Mouse (Mus musculus): ENCODE measurements around the gene Gatd1. TPM values are rescaled to one million over a fixed set of nuclear protein-coding genes. Genes with fewer than 3 reads are reported as not detected.

Gene Gatd1
- polyA plus RNA-seq, 1 experiment, result 48.4 TPM

GRCm38 (mm10) chr7:141431434-141432185 is 17.7 kb upstream of the Gatd1 start:
- H3K36me3 ChIP-seq (ENCODE audit: control insufficient read depth, insufficient read depth, low read length), result peaks cover 38% of the 10 kb centered on the region
- H3K27me3 ChIP-seq (ENCODE audit: control insufficient read depth, insufficient read depth, low read length), result no peaks in the 10 kb centered on the region
- TF ChIP-seq POLR2A (IDR thresholded peaks at IDR 0.05; ENCODE audit: low read depth, low read length) (no peak), CTCF (IDR thresholded peaks at IDR 0.05; ENCODE audit: extremely low read depth, insufficient read length, insufficient replicate concordance, low read depth, low read length) (no peak)
- no peak overlapping the region for H3K4me3 ChIP-seq (ENCODE audit: low read depth, low read length)
- H3K27ac ChIP-seq (ENCODE audit: insufficient read depth, low read depth, low read length), result no peak overlapping the region
- H3K4me1 ChIP-seq (ENCODE audit: control insufficient read depth, insufficient read depth, insufficient read length, low read length), result peaks cover 35% of the 10 kb centered on the region
- 94% methylated on average over 19 of the region's 19 CpGs for WGBS

DNA sequence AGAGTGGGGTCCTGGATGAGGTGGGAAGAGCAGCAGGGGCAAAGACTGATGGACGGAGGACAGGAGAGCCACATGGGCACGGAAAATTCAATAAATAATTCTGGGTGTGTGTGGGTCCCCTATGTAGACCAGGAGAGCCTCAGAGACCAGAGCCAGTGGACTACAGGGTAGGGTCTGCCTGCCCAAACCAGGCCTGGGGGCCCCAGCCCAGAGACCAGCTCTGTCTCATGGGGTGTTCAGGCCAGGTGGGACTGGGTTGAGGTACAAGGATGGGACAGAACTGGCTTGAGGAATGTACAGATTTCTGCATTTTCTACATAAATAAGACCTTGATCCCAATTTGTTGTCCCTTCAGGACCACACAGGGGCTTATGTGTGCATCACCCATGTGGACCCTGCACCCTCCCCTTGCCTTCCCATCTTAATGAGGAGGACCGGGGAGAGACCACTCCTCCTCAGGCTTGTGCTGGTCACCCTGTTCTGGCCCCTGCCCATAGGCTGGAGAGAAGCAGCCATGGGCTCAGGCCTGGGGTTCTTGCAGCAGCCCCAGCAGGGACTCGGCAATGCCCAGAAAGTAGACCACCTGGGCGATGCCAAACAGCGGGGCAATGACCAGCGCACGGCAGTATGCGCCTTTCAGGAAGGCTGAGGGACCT is 16.8 kb upstream of the Gatd1 start:
- no peak overlapping the region for H3K27ac ChIP-seq (ENCODE audit: insufficient read depth, low read depth, low read length)
- H3K4me3 ChIP-seq (ENCODE audit: low read depth, low read length), result no peak overlapping the region
- H3K4me1 ChIP-seq (ENCODE audit: control insufficient read depth, insufficient read depth, insufficient read length, low read length), result peaks cover 27% of the 10 kb centered on the region
- peaks cover 38% of the 10 kb centered on the region for H3K36me3 ChIP-seq (ENCODE audit: control insufficient read depth, insufficient read depth, low read length)
- TF ChIP-seq CTCF (IDR thresholded peaks at IDR 0.05; ENCODE audit: extremely low read depth, insufficient read length, insufficient replicate concordance, low read depth, low read length) (no peak), POLR2A (IDR thresholded peaks at IDR 0.05; ENCODE audit: low read depth, low read length) (no peak)
- no peaks in the 10 kb centered on the region for H3K27me3 ChIP-seq (ENCODE audit: control insufficient read depth, insufficient read depth, low read length)
- 95% methylated on average over 9 of the region's 9 CpGs for WGBS

DNA sequence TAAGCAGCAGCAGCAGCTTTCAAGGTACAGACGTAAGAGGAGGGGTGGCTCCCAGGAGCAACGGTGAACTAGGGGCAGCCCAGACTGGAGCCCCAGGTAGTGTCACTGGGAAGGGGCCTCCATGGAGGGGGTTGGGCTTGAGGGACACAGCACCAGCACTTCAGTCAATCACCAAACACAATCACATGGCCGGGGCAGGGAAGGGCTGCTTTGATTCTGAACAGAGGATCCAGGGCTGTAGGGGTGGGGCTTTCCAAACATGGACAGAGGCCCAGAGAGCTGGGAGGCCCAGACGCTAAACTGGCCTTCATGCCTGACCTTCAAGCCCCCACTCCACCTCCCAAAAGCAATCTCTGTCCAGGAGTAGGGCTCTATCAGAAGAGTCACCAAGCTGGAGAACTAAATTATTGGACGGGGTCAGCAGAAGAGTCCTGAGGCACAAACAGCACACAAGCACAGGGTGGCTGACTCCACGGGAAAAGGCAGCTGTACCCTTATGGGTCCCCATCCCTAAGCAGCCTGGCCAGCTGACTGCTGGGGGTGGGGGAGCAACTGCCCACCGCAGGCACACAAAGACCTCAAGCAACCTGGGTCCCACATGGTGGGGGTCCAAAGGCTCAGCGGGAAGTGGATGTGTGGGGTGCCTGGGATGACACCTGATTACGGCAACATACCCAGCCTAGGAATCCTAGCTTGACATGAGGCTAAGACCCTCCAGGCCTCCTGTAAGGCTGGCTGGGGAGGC is 16.1 kb upstream of the Gatd1 start:
- no peaks in the 10 kb centered on the region for H3K27me3 ChIP-seq (ENCODE audit: control insufficient read depth, insufficient read depth, low read length)
- H3K4me1 ChIP-seq (ENCODE audit: control insufficient read depth, insufficient read depth, insufficient read length, low read length), result peaks cover 23% of the 10 kb centered on the region
- peaks cover 38% of the 10 kb centered on the region for H3K36me3 ChIP-seq (ENCODE audit: control insufficient read depth, insufficient read depth, low read length)
- TF ChIP-seq POLR2A (IDR thresholded peaks at IDR 0.05; ENCODE audit: low read depth, low read length), result no peak
- TF ChIP-seq CTCF (IDR thresholded peaks at IDR 0.05; ENCODE audit: extremely low read depth, insufficient read length, insufficient replicate concordance, low read depth, low read length), result no peak
- H3K4me3 ChIP-seq (ENCODE audit: low read depth, low read length), result no peak overlapping the region
- no peak overlapping the region for H3K27ac ChIP-seq (ENCODE audit: insufficient read depth, low read depth, low read length)
- 78% methylated on average over 9 of the region's 9 CpGs for WGBS

GRCm38 (mm10) chr7:141429310-141429709 is 15.4 kb upstream of the Gatd1 start, which contains the start of gene Cend1:
TSS of gene Cend1 (minus strand) at chr7:141429491.
- Histone ChIP-seq H3K4me3 (ENCODE audit: low read depth, low read length) (no peak within 1 kb of the TSS), H3K4me1 (ENCODE audit: control insufficient read depth, insufficient read depth, insufficient read length, low read length) (peaks cover 16% of the 10 kb centered on the region), H3K27me3 (ENCODE audit: control insufficient read depth, insufficient read depth, low read length) (no peaks in the 10 kb centered on the region), H3K36me3 (ENCODE audit: control insufficient read depth, insufficient read depth, low read length) (peaks cover 38% of the 10 kb centered on the region), H3K27ac (ENCODE audit: insufficient read depth, low read depth, low read length) (no peak within 1 kb of the TSS)
- 27% methylated on average over 19 of the region's 19 CpGs for WGBS
- TF ChIP-seq CTCF (IDR thresholded peaks at IDR 0.05; ENCODE audit: extremely low read depth, insufficient read length, insufficient replicate concordance, low read depth, low read length), result no peak
- TF ChIP-seq POLR2A (IDR thresholded peaks at IDR 0.05; ENCODE audit: low read depth, low read length), result no peak

DNA sequence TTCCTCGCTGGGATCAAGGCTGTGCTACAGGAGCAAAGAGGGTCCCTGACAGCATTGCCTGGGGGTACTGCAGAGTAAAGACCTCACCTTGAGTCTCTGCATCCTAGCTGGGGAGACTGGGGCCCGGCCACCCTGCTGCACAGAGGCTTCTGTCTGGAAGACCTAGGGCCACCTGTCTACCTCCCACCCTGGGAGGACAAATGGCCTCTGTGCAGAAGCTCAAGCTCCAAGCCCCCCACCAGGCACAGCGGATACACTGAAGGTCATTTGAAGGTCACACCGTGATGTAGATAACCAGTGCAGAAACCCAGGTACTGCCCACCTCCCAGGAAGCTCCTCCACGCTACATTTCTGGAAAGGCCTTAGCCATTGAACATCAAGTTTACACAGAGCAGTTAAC is 14.8 kb upstream of the Gatd1 start:
- H3K36me3 ChIP-seq (ENCODE audit: control insufficient read depth, insufficient read depth, low read length), result peaks cover 34% of the 10 kb centered on the region
- no peak overlapping the region for H3K27ac ChIP-seq (ENCODE audit: insufficient read depth, low read depth, low read length)
- peaks cover 11% of the 10 kb centered on the region for H3K4me1 ChIP-seq (ENCODE audit: control insufficient read depth, insufficient read depth, insufficient read length, low read length)
- TF ChIP-seq POLR2A (IDR thresholded peaks at IDR 0.05; ENCODE audit: low read depth, low read length) (no peak), CTCF (IDR thresholded peaks at IDR 0.05; ENCODE audit: extremely low read depth, insufficient read length, insufficient replicate concordance, low read depth, low read length) (no peak)
- H3K4me3 ChIP-seq (ENCODE audit: low read depth, low read length), result no peak overlapping the region
- H3K27me3 ChIP-seq (ENCODE audit: control insufficient read depth, insufficient read depth, low read length), result no peaks in the 10 kb centered on the region
- 66% methylated on average over 5 of the region's 5 CpGs for WGBS

DNA sequence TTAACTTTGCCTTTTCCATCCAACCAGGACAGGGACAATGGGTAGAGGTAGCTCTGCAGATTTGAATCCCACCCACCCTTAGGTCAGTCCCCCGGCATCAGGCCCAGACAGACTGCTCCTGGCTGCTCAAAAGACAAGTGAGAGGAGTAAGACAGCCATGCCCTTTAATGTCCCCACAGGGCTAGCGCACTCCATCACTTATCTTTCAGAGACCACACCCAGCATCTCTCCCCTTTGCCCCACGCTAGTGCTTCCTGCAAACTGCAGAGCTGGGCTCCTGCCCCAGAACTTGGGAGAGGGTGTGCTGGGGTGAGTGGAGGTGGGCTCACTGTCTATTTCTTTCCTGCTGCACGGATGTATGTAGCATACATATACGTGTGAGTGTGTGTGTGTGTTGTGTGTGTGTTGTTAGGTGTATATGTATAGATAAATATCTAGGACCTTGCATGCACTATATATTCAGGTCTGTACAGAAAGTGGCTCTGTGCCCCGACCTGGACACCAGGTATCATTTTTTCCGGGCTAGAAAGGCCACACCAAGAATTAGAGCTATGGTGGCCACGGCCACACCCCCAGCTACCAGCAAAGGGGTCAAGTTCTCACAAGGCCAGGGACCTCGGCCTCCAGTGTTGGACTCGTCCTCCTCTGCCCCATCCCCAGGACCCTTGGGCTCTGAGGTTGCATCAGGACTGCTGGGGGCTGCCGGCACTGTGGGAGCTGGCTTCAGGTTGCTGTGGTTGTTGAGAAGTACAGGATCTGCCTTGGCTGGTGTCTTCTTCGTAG is 13.2 kb upstream of the Gatd1 start:
- Histone ChIP-seq H3K4me3 (ENCODE audit: low read depth, low read length) (no peak overlapping the region), H3K36me3 (ENCODE audit: control insufficient read depth, insufficient read depth, low read length) (peaks cover 19% of the 10 kb centered on the region), H3K27ac (ENCODE audit: insufficient read depth, low read depth, low read length) (no peak overlapping the region), H3K4me1 (ENCODE audit: control insufficient read depth, insufficient read depth, insufficient read length, low read length) (peaks cover 10% of the 10 kb centered on the region), H3K27me3 (ENCODE audit: control insufficient read depth, insufficient read depth, low read length) (no peaks in the 10 kb centered on the region)
- 74% methylated on average over 12 of the region's 12 CpGs for WGBS
- TF ChIP-seq CTCF (IDR thresholded peaks at IDR 0.05; ENCODE audit: extremely low read depth, insufficient read length, insufficient replicate concordance, low read depth, low read length) (no peak), POLR2A (IDR thresholded peaks at IDR 0.05; ENCODE audit: low read depth, low read length) (no peak)
